Mouse (Mus musculus): ENCODE results near the gene Wdr20.

- TF ChIP-seq CTCF (IDR thresholded peaks at IDR 0.05; ENCODE audit: borderline replicate concordance, insufficient read depth, low read length): no peak
- TF ChIP-seq POLR2A (IDR thresholded peaks at IDR 0.05; ENCODE audit: low read depth, low read length): no peak
Measured at GRCm38 (mm10) chr12:110714215-110714614, 23.5 kb upstream of the Wdr20 start.

All from embryonic fibroblast, embryonic 13.5 days (primary cell).